Mouse (Mus musculus) urinary bladder, adult 18-20 months (tissue): ENCODE results near the gene Txk.

Experiments
- DNase-seq, 2 experiments: peaks; one replicate each; pipeline ENCODE4 v3.0.0; 2022; ENCODE audit warnings: low spot score in 2 of 2, mixed read lengths in 2 of 2

Gene Txk

DNA sequence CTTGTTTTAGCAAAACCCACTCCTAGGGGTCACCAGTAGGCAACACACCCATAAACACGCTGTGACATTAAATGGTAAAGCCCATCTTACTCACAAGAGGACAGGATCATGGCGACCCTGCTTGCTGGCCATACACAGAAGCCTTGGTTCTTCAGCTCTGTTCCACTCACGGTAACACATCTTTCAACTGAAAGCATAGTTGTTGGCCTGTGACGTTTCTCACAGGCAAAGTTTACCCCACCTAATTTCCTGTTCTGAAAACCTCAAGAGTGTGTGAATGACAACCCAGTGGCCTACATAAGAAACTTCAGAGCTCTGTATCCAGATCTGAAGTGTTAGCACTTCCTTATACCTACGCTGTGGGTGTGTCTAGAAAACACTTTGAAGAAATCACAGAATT is at the start of gene Txk:
Txk (minus strand) TSS at position 193 of the 400 bp plus-strand sequence.
- no peak for DNase-seq

DNA sequence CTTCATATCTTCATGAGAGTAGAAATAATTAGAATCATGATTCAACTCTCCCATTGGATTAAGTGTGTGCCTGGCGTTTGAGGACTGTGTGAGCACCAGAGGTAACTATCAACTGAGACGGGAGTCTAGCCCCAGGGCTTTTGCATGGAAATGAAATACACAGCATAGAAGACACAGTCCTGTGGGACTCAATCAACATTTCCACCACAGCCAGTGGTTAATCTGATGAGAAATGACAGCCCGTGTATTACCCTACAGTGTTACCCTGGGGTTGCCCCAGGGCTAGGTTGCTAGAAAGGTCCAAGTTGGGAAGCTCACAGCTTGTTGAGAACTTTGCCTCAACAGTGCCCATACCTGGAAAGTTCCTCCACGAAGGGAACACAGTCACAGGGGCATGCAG is 46.0 kb upstream of the Txk start:
- no peak for DNase-seq

GRCm38 (mm10) chr5:72796186-72796613 is 43.6 kb upstream of the Txk start:
- DNase-seq = peak in 1 of 2 experiments; percentile 19

DNA sequence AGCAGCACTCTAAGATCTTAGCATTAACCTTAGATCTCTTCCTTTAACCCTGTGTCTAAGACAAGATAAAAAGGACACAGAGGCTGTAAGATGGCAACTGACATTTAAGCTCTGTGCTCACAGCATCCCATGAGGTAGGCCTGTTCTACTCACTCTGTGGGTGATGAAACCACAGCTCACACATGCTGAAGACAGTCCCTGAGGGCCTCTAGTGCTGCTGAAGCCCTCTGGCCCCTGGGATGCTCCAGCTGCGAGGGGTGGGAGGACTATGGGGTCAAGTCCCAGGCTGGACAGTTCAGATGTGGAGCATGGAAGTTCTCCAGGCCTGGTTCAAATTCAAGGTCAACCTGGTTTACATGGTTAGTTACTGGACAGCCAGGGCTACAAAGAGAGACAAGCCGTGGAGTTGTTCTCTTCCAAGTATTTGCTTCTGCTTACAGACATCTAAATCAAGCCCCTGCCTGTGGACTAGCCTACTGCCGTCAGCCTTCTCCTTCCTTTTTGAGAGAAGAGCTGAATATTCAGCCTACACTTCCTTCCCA is 40.8 kb upstream of the Txk start:
- DNase-seq = no peak

DNA sequence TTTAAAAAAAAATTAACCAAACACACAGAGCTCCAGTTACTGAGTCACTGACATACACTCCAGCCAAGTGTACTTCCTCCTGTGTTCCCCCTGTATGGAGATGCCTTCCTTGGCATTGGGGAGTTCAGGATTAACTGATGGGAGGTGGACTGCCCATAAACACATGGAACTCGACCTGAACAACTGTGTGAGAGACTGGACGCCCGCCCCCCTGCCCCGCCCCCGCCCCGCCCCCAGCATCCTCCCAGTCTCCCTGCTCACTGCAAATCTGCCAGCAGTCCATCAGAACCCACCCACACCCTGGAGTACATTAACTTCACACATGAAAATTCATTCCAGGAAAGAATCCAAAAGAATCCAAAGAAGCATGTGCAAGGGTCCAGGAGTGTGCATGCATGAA is 39.2 kb upstream of the Txk start:
- DNase-seq = no peak

GRCm38 (mm10) chr5:72791386-72791785 is 38.8 kb upstream of the Txk start:
- DNase-seq = no peak

DNA sequence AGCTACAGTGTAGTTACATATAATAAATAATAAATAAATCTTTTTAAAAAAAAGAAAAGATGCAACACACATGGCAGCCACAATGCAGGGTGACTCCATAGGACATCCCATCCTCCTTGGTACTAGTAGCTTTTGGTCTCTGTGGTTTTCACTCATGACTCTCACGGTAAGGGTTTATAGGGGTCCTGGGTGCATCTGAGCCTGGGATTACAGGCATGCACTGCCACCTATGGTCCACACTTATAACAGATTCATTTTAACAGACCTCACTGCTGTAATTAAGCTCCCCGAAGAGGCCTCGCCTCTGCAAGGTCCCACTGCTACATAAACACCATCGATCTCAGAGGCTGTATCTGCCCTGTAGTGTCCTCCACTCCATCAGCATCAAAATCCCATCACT is 32.9 kb upstream of the Txk start:
- DNase-seq = no peak

GRCm38 (mm10) chr5:72784719-72785118 is 32.1 kb upstream of the Txk start:
- DNase-seq = no peak

- no peak for DNase-seq
These were observed 31.4 kb upstream of the Txk start for GRCm38 (mm10) chr5:72783957-72784356.

DNA sequence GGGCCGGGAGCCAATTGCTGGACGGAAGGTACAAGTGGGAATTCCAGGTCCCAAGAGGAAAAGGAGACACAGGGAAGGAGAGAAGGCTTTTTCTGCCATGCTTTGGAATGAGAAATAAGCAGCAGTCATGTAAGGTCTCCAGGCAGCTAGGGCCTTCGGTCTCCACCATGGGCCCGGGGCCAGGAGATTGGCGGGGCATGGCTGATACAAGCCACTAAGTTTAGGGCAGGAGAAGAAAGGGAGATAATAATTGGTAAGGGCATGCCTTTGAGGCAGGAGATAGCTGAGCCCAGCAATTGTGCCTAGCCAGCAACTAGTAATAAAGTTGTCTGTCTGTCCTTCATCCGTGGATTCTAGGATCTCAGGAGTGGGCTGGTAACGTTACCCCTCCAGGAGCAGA is 30.5 kb upstream of the Txk start:
- DNase-seq = no peak

GRCm38 (mm10) chr5:72781776-72782175 is 29.2 kb upstream of the Txk start:
- no peak for DNase-seq

- DNase-seq = no peak
These were observed 24.0 kb upstream of the Txk start for GRCm38 (mm10) chr5:72776595-72776994.

- DNase-seq = no peak
These were observed 23.6 kb upstream of the Txk start for GRCm38 (mm10) chr5:72776127-72776526.

DNA sequence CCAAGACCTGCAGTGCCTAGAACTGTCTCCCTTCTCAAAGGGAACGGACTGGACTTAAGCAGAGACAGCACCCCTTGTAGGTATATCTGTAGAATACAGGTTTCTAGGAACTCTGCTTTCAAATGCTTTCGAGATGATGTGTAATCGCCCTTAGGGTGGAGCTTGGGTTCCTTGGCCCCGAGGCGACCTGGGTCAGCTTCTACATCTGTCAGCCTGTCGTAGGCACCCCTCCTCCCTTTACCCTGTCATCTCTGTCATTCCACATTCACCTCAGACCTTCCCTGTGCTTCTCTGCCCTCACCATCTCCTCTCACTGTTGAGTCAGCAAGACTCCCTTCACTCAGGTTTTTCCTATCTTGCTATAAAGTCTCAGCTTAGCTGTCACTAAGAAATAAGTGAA is 17.3 kb upstream of the Txk start:
- no peak for DNase-seq

DNA sequence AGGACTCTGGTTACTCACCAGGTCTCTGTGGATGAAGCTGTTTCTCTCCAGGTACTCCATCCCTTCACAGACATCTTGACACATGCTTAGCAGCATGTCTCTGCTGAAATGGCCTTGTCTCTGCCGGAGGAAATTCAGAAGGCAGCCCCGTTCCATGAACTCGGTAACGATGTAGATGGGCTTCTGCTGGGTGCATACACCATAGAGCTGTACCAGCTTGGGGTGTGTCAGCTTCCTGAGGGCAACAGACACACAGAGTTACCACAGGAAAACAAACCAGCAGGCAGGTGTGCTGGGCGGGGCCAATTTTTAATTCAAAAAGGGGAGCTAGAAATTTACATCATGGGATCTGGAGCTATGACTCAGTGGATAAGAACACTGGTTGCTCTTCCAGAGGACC is 11.0 kb upstream of the Txk start:
- no peak for DNase-seq

- DNase-seq = no peak
These were observed 10.4 kb upstream of the Txk start for GRCm38 (mm10) chr5:72763025-72763424.

DNA sequence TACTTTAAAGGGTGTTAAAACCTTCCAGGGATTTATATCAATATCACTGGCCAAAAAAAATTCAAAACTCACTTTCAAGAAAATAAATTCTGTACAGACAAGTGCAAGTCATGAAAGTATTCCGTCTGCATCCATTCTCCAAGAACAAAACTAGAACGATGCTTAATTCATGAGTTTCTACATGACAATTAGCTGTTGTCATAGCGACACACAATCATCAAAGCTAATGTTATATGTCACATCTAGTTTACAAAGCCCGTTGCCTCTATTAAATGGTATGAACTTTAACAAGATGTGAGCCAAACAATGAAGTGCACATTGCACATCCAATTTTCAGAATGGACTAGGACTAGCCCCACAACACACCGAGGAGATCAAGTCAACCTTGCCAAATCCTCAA is 9.2 kb upstream of the Txk start:
- DNase-seq = no peak

GRCm38 (mm10) chr5:72761237-72761636 is 8.7 kb upstream of the Txk start:
- DNase-seq = no peak

GRCm38 (mm10) chr5:72758925-72759924 is 6.6 kb upstream of the Txk start:
- DNase-seq = no peak

DNA sequence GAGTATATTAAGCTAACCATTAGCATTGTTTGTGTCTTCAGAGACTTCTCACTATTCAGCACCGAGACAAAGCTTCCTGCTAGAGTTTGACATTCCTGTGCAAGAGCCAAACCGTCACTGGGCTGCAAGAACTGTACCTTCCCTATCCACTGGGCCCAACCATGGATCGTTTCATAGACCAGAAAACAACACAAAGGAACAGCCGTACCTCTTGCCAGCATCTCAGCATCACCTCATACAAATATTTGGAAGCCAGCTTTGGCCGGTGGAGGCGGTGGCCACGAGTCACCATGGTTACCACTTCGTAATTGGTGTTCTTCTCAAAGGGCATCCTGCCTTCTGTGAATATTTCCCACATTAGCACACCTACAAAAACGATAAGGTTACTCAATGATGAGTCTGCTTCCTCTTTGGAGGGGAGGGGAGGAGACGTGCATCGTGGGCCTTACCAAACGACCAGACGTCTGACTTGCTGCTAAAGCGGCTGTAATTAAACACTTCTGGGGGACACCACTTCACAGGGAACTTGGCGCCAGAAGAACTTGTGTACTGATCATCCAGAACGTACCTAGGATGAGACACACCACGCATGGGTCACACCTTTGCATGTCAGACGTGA is 4.7 kb upstream of the Txk start:
- no peak for DNase-seq

GRCm38 (mm10) chr5:72755941-72756340 is 3.4 kb upstream of the Txk start:
- no peak for DNase-seq

- DNase-seq = no peak
These were observed 2.5 kb upstream of the Txk start for GRCm38 (mm10) chr5:72755035-72755434.
